Mouse (Mus musculus) embryonic fibroblast, embryonic 13.5 days (primary cell): ENCODE data around the gene Olfr544. TPM values are rescaled to one million over a fixed set of nuclear protein-coding genes. Genes with fewer than 3 reads are reported as not detected.

Source experiments
- H3K27ac ChIP-seq: 2 replicates; pipeline ENCODE4 v1.5.1; 2012; ENCODE audit warnings: low read length, control low read depth, inconsistent platforms; ENCODE audit not compliant: insufficient read depth
- H3K4me1 ChIP-seq: 2 replicates; pipeline ENCODE4 v1.6.1; 2011; ENCODE audit warnings: low read length; ENCODE audit not compliant: control insufficient read depth, insufficient read depth
- H3K4me3 ChIP-seq: 2 replicates; pipeline ENCODE4 v1.5.1; 2011; ENCODE audit warnings: mild to moderate bottlenecking, control low read depth, low read length; ENCODE audit not compliant: insufficient read depth
- CTCF ChIP-seq: IDR thresholded peaks from 2 replicates; pipeline ENCODE4 v1.5.1; 2011; ENCODE audit warnings: mild to moderate bottlenecking, control low read depth, low read length, moderate library complexity, borderline replicate concordance; ENCODE audit not compliant: insufficient read depth
- POLR2A ChIP-seq: IDR thresholded peaks from 2 replicates; pipeline ENCODE4 v1.6.1; 2011; ENCODE audit warnings: low read depth, mild to moderate bottlenecking, control low read depth, low read length, moderate library complexity
- polyA plus RNA-seq: library from polyadenylated mRNA; stranded (reverse); fragments of >200 nt; gene quantifications from 2 replicates; pipeline ENCODE4 v1.2.4, GENCODE M21; 2011; ENCODE audit warnings: low read depth; ENCODE audit not compliant: missing spikeins, insufficient read length

Gene Olfr544
- polyA plus RNA-seq, 1 experiment = not detected

GRCm38 (mm10) chr7:102479368-102480078 lies 8.6 kb downstream of the Olfr544 start:
- TF ChIP-seq POLR2A (peak; percentile 44), CTCF (no peak)

GRCm38 (mm10) chr7:102478926-102479325 lies 9.2 kb downstream of the Olfr544 start:
- H3K27ac ChIP-seq = peak overlapping the region; percentile 98
- peaks cover 3% of the 10 kb centered on the region; the same call in 1 of the 2 replicates for H3K4me1 ChIP-seq
- no peak for TF ChIP-seq CTCF
- no peak for TF ChIP-seq POLR2A
- H3K4me3 ChIP-seq = no peak overlapping the region

More at GRCm38 (mm10) chr7:102479368-102480078, 8.6 kb downstream of the Olfr544 start:
- H3K4me3 ChIP-seq = no peak overlapping the region
- H3K4me1 ChIP-seq = peaks cover 3% of the 10 kb centered on the region; the same call in 1 of the 2 replicates
- peak overlapping the region; percentile 98 for H3K27ac ChIP-seq

GRCm38 (mm10) chr7:102478425-102478824 lies 9.7 kb downstream of the Olfr544 start:
- Histone ChIP-seq H3K4me3 (no peak overlapping the region), H3K27ac (peak overlapping the region; percentile 98), H3K4me1 (0 out of 2 replicates have a peak, but pooled peaks cover 3% of the 10 kb centered on the region)
- no peak for TF ChIP-seq POLR2A
- TF ChIP-seq CTCF = no peak

GRCm38 (mm10) chr7:102477377-102477776 lies 10.7 kb downstream of the Olfr544 start:
- H3K27ac ChIP-seq = no peak overlapping the region
- H3K4me3 ChIP-seq = no peak overlapping the region
- H3K4me1 ChIP-seq = no peaks in the 10 kb centered on the region
- TF ChIP-seq CTCF (no peak), POLR2A (no peak)

GRCm38 (mm10) chr7:102476601-102477000 lies 11.5 kb downstream of the Olfr544 start:
- no peak overlapping the region for H3K4me3 ChIP-seq
- TF ChIP-seq CTCF = no peak
- no peak for TF ChIP-seq POLR2A
- H3K4me1 ChIP-seq = no peaks in the 10 kb centered on the region
- H3K27ac ChIP-seq = no peak overlapping the region

GRCm38 (mm10) chr7:102472675-102473074 lies 15.4 kb downstream of the Olfr544 start:
- H3K4me3 ChIP-seq = no peak overlapping the region
- TF ChIP-seq POLR2A (no peak), CTCF (no peak)
- H3K27ac ChIP-seq = no peak overlapping the region
- H3K4me1 ChIP-seq = no peaks in the 10 kb centered on the region

- TF ChIP-seq POLR2A = no peak
- TF ChIP-seq CTCF = no peak
- no peak overlapping the region for H3K4me3 ChIP-seq
- H3K4me1 ChIP-seq = no peaks in the 10 kb centered on the region
- peak overlapping the region; percentile 45; the same call in 1 of the 2 replicates for H3K27ac ChIP-seq
These were observed 20.5 kb downstream of the Olfr544 start for GRCm38 (mm10) chr7:102467566-102467965.

GRCm38 (mm10) chr7:102458618-102459380 lies 29.3 kb downstream of the Olfr544 start:
- no peaks in the 10 kb centered on the region for H3K4me1 ChIP-seq
- H3K4me3 ChIP-seq = no peak overlapping the region
- no peak for TF ChIP-seq POLR2A
- no peak for TF ChIP-seq CTCF
- 0 out of 2 replicates have a peak overlapping the region, but pooled peaks have one; percentile 1 for H3K27ac ChIP-seq

GRCm38 (mm10) chr7:102446438-102446837 lies 41.7 kb downstream of the Olfr544 start:
- TF ChIP-seq POLR2A (no peak), CTCF (no peak)
- Histone ChIP-seq H3K27ac (no peak overlapping the region), H3K4me3 (no peak overlapping the region), H3K4me1 (peaks cover 2% of the 10 kb centered on the region; the same call in 1 of the 2 replicates)

GRCm38 (mm10) chr7:102444301-102444700 lies 43.8 kb downstream of the Olfr544 start:
- H3K4me3 ChIP-seq = peak overlapping the region; percentile 5; the same call in 1 of the 2 replicates
- H3K4me1 ChIP-seq = peaks cover 2% of the 10 kb centered on the region; the same call in 1 of the 2 replicates
- no peak for TF ChIP-seq CTCF
- TF ChIP-seq POLR2A = no peak
- no peak overlapping the region for H3K27ac ChIP-seq
